Mouse (Mus musculus): Measurements from ENCODE around the gene Bmper. TPM values are rescaled to one million over a fixed set of nuclear protein-coding genes. Genes with fewer than 3 reads are reported as not detected.

Gene Bmper
- polyA plus RNA-seq, 1 experiment from 2014 or later = 13.4 TPM

- Histone ChIP-seq H3K4me3 (replicated peaks; ENCODE audit: low read depth, low read length) (no peak overlapping the region), H3K36me3 (ENCODE audit: insufficient read depth, low read length) (no peaks in the 10 kb centered on the region), H3K9me3 (replicated peaks; ENCODE audit: low read length) (no peaks in the 10 kb centered on the region), H3K9ac (ENCODE audit: low read depth, low read length) (no peak overlapping the region), H3K4me1 (replicated peaks; ENCODE audit: insufficient read depth, low read length) (0 out of 2 replicates have a peak, but pooled peaks cover 3% of the 10 kb centered on the region), H3K27ac (no peak overlapping the region), H3K4me2 (ENCODE audit: low read length) (no peak overlapping the region), H3K27me3 (ENCODE audit: insufficient read depth, low read length) (no peaks in the 10 kb centered on the region)
- ATAC-seq (replicated peaks; ENCODE audit: low FRiP score, low read depth) (no peak), DNase-seq (ENCODE audit: low spot score) (no peak)
- 51% methylated on average over 6 of the region's 6 CpGs for WGBS
- TF ChIP-seq CTCF (IDR thresholded peaks at IDR 0.05; ENCODE audit: low read depth) = no peak
Observed at GRCm38 (mm10) chr9:23243869-23244268, 21.0 kb downstream of the Bmper start.

- Histone ChIP-seq H3K27me3 (ENCODE audit: insufficient read depth, low read length) (no peaks in the 10 kb centered on the region), H3K4me2 (ENCODE audit: low read length) (no peak overlapping the region), H3K36me3 (ENCODE audit: insufficient read depth, low read length) (no peaks in the 10 kb centered on the region), H3K9ac (ENCODE audit: low read depth, low read length) (no peak overlapping the region), H3K27ac (no peak overlapping the region), H3K9me3 (replicated peaks; ENCODE audit: low read length) (no peaks in the 10 kb centered on the region), H3K4me1 (replicated peaks; ENCODE audit: insufficient read depth, low read length) (0 out of 2 replicates have a peak, but pooled peaks cover 3% of the 10 kb centered on the region), H3K4me3 (replicated peaks; ENCODE audit: low read depth, low read length) (no peak overlapping the region)
- TF ChIP-seq CTCF (IDR thresholded peaks at IDR 0.05; ENCODE audit: low read depth) = no peak
- DNase-seq (ENCODE audit: low spot score) = no peak
- WGBS = 49% methylated on average over 9 of the region's 9 CpGs
- ATAC-seq (replicated peaks; ENCODE audit: low FRiP score, low read depth) = no peak
Observed at GRCm38 (mm10) chr9:23246389-23246788, 23.5 kb downstream of the Bmper start.

GRCm38 (mm10) chr9:23250026-23250425, 27.1 kb downstream of the Bmper start:
- 0 out of 2 replicates have a peak, but pooled peaks have one; percentile 65 for ATAC-seq (replicated peaks; ENCODE audit: low FRiP score, low read depth)

GRCm38 (mm10) chr9:23251001-23251400, 28.1 kb downstream of the Bmper start:
- Histone ChIP-seq H3K36me3 (ENCODE audit: insufficient read depth, low read length) (no peaks in the 10 kb centered on the region), H3K4me1 (replicated peaks; ENCODE audit: insufficient read depth, low read length) (0 out of 2 replicates have a peak, but pooled peaks cover 4% of the 10 kb centered on the region), H3K4me3 (replicated peaks; ENCODE audit: low read depth, low read length) (no peak overlapping the region), H3K27me3 (ENCODE audit: insufficient read depth, low read length) (no peaks in the 10 kb centered on the region), H3K9ac (ENCODE audit: low read depth, low read length) (no peak overlapping the region), H3K27ac (no peak overlapping the region), H3K4me2 (ENCODE audit: low read length) (no peak overlapping the region), H3K9me3 (replicated peaks; ENCODE audit: low read length) (no peaks in the 10 kb centered on the region)
- 84% methylated on average over 6 of the region's 6 CpGs for WGBS
- TF ChIP-seq CTCF (IDR thresholded peaks at IDR 0.05; ENCODE audit: low read depth) = no peak
- ATAC-seq (replicated peaks; ENCODE audit: low FRiP score, low read depth) = no peak
- DNase-seq (ENCODE audit: low spot score) = no peak

More at GRCm38 (mm10) chr9:23250026-23250425, 27.1 kb downstream of the Bmper start:
- WGBS = 4% methylated on average over 5 of the region's 5 CpGs
- Histone ChIP-seq H3K4me3 (replicated peaks; ENCODE audit: low read depth, low read length) (no peak overlapping the region), H3K36me3 (ENCODE audit: insufficient read depth, low read length) (no peaks in the 10 kb centered on the region), H3K4me1 (replicated peaks; ENCODE audit: insufficient read depth, low read length) (0 out of 2 replicates have a peak, but pooled peaks cover 7% of the 10 kb centered on the region), H3K27me3 (ENCODE audit: insufficient read depth, low read length) (no peaks in the 10 kb centered on the region), H3K9me3 (replicated peaks; ENCODE audit: low read length) (no peaks in the 10 kb centered on the region), H3K27ac (no peak overlapping the region), H3K4me2 (ENCODE audit: low read length) (no peak overlapping the region), H3K9ac (ENCODE audit: low read depth, low read length) (no peak overlapping the region)
- peak; percentile 92 for DNase-seq (ENCODE audit: low spot score)
- TF ChIP-seq CTCF (IDR thresholded peaks at IDR 0.05; ENCODE audit: low read depth) = peak; percentile 96

GRCm38 (mm10) chr9:23253624-23254023, 30.7 kb downstream of the Bmper start:
- no peak overlapping the region for H3K9ac ChIP-seq (ENCODE audit: low read depth, low read length)
- H3K4me1 ChIP-seq (replicated peaks; ENCODE audit: insufficient read depth, low read length) = 0 out of 2 replicates have a peak, but pooled peaks cover 4% of the 10 kb centered on the region
- no peak for ATAC-seq (replicated peaks; ENCODE audit: low FRiP score, low read depth)
- no peak overlapping the region for H3K4me3 ChIP-seq (replicated peaks; ENCODE audit: low read depth, low read length)
- H3K4me2 ChIP-seq (ENCODE audit: low read length) = no peak overlapping the region
- H3K36me3 ChIP-seq (ENCODE audit: insufficient read depth, low read length) = no peaks in the 10 kb centered on the region
- no peak for TF ChIP-seq CTCF (IDR thresholded peaks at IDR 0.05; ENCODE audit: low read depth)
- H3K27ac ChIP-seq = no peak overlapping the region
- H3K27me3 ChIP-seq (ENCODE audit: insufficient read depth, low read length) = no peaks in the 10 kb centered on the region
- no peak for DNase-seq (ENCODE audit: low spot score)
- no peaks in the 10 kb centered on the region for H3K9me3 ChIP-seq (replicated peaks; ENCODE audit: low read length)
- WGBS = 65% methylated on average over 6 of the region's 6 CpGs

DNA sequence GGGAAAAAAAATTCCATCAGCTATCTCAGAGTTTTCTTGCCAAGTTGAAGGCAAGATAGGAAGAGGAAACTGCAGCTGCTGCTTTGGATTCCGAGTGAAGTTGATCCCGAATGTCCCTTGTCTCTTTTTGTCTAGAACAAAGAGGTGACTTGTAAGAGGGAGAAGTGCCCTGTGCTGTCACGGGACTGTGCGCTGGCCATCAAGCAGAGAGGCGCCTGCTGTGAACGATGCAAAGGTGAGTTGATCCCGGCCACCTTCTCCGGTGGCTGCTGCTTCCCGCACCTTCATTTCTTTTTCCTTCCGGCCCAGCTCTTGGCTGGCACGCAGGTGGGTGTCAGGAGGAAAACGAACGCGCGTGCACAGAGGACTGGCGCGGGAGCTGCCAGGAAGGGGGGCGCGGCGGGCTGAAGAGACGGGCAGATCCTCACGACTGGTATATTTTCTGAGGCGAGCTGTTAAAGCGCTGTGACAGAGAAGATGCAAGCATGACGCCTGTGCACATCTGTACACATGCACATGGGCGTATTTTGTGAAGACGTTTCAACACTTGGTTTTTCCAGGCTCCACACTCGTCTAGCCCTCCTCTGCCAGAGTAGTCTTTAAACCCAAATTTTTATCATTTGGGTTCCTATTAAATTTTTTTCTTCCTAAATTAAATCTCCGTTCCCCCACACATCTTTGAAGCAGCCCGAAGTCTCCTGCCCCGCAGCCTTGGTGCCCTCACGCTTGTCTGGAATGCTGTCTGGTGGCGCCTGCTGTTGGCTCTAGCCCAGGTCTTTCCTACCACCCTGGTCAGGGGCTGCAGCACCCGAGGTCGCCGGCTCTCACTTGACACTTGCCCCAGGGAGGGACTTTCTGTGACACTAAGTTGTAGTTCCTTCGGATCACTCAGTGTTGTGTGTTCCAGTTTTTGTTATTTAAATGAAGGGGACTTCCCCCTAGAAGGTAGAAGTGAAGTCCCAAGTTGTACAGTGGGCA, 31.6 kb downstream of the Bmper start:
- WGBS = 59% methylated on average over 37 of the region's 37 CpGs
- H3K9ac ChIP-seq (ENCODE audit: low read depth, low read length) = no peak overlapping the region
- peak overlapping the region; percentile 13; the same call in 1 of the 2 replicates for H3K4me3 ChIP-seq (replicated peaks; ENCODE audit: low read depth, low read length)

More for the DNA sequence above, 31.6 kb downstream of the Bmper start:
- ATAC-seq (replicated peaks; ENCODE audit: low FRiP score, low read depth) = no peak
- no peak for TF ChIP-seq CTCF (IDR thresholded peaks at IDR 0.05; ENCODE audit: low read depth)
- H3K9me3 ChIP-seq (replicated peaks; ENCODE audit: low read length) = no peaks in the 10 kb centered on the region
- H3K4me2 ChIP-seq (ENCODE audit: low read length) = peak overlapping the region; percentile 41
- H3K27me3 ChIP-seq (ENCODE audit: insufficient read depth, low read length) = no peaks in the 10 kb centered on the region
- no peaks in the 10 kb centered on the region for H3K36me3 ChIP-seq (ENCODE audit: insufficient read depth, low read length)
- no peak for DNase-seq (ENCODE audit: low spot score)
- no peak overlapping the region for H3K27ac ChIP-seq
- 0 out of 2 replicates have a peak, but pooled peaks cover 4% of the 10 kb centered on the region for H3K4me1 ChIP-seq (replicated peaks; ENCODE audit: insufficient read depth, low read length)
